Mouse (Mus musculus) thymus, adult 2 months (tissue): ENCODE measurements at regions not wholly inside any gene's neighbourhood (a gene's known extent, or its start where the extent isn't known, plus 50 kb on each side); places are given as distances from the start of the nearest gene placed in this dataset.
"Not testable (repeated sequence)": the region's sequence is repeated elsewhere in the genome, so short reads cannot be mapped to it uniquely, and the experiment has no call there.

Source experiments
- CTCF ChIP-seq: fragments of 200-500 bp; IDR thresholded peaks from 2 replicates; pipeline ENCODE4 v1.5.1; 2012; ENCODE audit warnings: mild to moderate bottlenecking, control low read depth, low read length, moderate library complexity, borderline replicate concordance; ENCODE audit not compliant: control insufficient read depth, poor library complexity, insufficient read depth; ENCODE audit errors: extremely low read depth
- POLR2A ChIP-seq: fragments of 200-500 bp; IDR thresholded peaks from 2 replicates; pipeline ENCODE4 v1.6.1; 2012; ENCODE audit warnings: mild to moderate bottlenecking, low read length, control low read depth, moderate library complexity; ENCODE audit not compliant: control insufficient read depth, poor library complexity, insufficient read depth; ENCODE audit errors: extremely low read depth

DNA sequence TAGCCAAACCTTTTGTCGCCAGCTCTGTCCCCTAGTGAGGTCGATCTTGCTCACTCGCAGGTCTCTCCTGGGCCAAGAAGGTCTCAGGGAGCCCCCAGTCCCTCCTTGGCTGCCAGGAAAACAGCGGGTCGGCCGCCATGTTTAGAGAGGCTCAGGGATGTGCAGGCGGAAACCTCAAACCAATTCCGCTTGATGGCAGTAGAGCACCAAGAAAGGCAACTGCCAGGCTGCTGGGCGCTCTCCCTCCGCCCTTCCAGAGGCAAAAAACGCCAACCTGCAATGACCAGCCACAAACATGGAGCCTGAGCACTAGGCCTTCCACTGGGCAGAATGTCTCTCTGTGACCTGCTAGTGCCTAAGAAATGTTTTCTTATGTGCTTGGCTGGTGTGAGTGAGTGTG lies 141.3 kb downstream of the Pls3 start:
- not testable (repeated sequence) for TF ChIP-seq POLR2A, CTCF
